Mouse (Mus musculus): ENCODE measurements around the gene Gm2a. TPM values are rescaled to one million over a fixed set of nuclear protein-coding genes. Genes with fewer than 3 reads are reported as not detected.
"Not testable (repeated sequence)": the region's sequence is repeated elsewhere in the genome, so short reads cannot be mapped to it uniquely, and the experiment has no call there.

Gm2a gene
- 10 to 100 TPM in 1 of 2 experiments, 1 to 10 TPM in 1; 9.2 to 13.8 TPM for total RNA-seq (2021)
- long read RNA-seq, experiment 1, full-length matches to known transcripts = 13 of 14 reads
- long read RNA-seq, experiment 1, partial matches to known transcripts = 0 of 14 reads
- long read RNA-seq, experiment 1, other reads (novel, unspliced or antisense) = 1 of 14 reads
- long read RNA-seq, experiment 2, full-length matches to known transcripts = 10 of 13 reads
- long read RNA-seq, experiment 2, partial matches to known transcripts = 0 of 13 reads
- long read RNA-seq, experiment 2, other reads (novel, unspliced or antisense) = 3 of 13 reads

DNA sequence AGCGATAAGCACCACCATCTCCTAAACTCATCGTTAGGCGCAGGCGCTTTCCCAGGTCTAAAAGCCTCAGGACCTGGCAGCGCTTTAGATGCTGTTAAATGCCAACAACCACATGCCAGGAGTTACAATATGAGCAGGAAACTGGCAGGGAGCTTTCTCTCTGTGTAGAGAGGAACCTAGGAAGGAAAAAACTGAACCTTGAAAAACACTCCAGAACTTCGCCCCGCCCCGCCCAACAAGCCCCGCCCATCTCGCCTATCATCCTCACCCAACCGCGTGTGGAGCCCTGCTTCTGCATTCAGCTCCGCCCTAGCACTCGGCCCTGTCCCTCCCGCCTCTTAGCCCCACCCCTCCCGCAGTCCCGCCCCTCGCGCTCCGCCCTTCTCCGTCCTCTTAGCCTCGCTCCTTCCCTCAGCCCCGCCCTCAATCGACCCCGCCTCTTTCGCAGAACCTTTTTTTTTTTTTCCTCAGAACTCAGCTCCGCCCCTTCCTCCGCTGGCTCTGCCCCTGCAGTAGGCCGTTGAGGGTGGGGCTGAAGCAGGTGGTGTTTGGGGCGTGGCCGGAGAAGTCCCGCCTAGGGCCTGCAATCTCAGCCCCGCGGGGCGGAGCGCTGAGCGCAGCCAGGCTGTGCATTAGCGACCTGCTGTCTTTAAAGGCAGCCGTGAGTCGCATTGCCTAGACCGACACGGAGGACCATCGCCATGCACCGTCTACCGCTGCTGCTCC is at the start of gene Gm2a:
Gene Gm2a, plus strand, starts transcription at position 653 of the 726 bp plus-strand sequence.
- DNase-seq = peak; percentile 95 to 97

DNA sequence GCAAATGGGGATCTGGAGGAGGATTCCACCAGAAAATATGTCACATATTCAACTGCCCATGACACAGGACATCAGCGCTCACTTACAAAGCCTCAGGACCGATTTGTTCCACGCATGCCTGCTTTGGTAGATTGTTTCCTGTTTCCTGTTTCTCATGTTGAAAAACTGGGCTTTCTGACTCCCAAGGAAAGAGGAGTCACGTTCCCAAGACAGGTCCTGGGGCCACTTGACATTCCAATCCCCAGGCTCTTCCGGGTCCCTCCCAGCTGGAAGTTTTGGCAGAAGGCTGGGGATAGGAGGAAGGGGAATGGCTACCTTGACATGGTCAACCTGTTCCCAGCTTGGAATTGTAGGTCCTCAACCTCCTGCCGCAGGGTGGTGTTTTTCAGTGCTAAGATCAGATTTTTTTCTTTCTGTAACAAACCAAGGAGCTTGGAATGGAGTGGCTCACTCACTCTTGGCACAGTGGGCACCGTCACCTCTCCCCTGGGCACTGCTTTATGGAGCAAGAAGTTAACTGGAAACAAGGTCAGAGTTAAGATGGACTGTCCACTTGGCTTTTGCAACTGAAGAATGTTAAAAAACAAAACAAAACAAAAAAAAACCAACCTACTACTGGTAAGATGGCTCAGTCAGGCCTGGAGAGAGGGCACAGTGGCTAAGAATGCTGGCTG is 46.9 kb upstream of the Gm2a start:
- DNase-seq = no peak

DNA sequence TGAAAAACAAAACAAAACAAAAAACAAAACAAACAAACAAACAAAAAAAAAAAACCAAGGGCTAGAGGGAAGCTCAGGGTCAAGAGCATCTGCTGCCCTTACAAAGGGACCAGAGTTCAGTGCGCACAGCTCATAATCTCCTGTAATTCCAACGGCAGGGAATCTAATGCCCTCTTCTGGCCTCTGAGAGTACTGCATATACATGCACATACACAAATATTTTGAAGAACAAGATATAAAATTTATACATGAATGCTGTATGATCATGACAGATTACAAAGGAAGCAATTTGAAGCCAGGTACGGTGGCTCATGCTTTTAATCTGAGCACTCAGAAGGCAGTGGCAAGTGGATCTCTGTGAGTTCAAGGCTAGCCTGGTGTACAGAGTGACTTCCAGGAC is 40.4 kb upstream of the Gm2a start:
- no peak for DNase-seq

DNA sequence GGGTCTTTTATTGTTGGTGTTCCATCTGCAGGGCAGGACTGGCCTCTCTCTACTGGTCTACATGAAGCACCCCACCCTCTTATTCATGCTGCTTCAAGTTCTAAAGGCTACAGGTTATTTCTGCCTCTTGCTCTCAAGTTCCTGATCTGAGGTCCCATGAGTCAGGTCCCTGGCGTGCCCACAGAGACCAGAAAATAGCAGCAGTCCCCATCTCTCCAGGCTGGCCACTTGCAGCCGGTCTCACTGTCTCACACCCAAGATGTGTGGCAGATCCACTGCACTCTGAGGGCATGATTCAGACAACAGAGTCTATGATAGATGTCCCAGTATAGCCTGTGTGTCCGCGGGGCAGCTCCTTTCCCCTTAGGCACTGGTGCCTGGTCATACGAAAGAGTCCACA is 37.1 kb upstream of the Gm2a start:
- no peak for DNase-seq

DNA sequence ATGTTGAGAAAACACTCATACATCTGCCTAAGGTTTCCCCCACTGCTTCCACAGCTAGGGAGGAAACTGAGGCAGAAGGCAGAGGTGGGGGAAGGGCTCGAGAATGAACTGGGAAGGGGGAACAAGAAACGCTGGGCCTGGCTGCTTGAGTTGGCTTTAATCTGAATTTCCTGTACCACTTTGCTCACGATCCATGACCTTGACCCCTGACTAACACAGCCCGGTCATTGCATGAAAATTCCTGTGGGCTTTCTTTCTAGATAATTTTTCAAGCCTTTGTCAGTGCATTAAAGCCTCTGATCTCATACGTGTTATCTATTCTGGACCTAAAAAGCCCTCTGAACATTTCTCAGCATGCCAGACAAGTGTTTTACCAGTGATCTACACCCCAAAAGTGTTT is 35.1 kb upstream of the Gm2a start:
- no peak for DNase-seq

DNA sequence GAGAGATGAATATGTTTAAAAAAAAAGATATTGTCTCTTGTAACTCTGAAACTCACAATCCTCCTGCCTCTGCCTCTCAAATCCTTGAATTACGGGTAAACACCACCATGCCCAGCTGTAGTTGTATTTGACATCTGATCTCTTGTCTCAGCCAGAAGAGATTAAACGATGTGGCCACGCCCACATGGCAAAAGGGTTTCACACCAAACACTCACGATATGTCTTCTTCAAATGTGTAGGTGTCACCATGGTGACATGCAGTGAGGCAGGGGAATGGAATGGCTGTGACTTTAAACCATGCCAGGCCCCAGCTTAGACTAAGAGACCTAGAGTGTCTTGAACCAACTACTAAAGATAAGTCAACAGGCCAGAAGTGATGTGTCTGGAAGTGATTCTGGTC is 31.0 kb upstream of the Gm2a start:
- DNase-seq = no peak

DNA sequence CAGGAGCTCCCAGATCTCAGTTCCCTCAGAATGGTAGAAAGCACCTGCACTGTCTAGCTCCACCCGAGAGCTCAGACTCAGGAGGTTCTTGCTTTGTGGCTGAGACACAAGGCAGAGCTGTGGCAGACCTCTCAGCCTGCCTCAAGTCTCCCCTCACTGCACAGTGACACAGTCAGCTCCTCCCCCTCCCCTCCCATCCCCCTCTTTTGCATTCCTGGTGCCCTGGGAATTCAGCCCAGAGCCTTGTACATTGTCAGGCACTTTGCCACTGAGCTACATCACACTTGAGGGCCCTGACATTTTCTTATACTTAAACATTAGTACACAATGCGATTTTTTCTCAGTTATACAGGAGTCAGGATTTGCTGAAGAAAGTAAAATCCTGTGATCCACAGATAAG is 28.9 kb upstream of the Gm2a start:
- DNase-seq = peak; percentile 28 to 38

DNA sequence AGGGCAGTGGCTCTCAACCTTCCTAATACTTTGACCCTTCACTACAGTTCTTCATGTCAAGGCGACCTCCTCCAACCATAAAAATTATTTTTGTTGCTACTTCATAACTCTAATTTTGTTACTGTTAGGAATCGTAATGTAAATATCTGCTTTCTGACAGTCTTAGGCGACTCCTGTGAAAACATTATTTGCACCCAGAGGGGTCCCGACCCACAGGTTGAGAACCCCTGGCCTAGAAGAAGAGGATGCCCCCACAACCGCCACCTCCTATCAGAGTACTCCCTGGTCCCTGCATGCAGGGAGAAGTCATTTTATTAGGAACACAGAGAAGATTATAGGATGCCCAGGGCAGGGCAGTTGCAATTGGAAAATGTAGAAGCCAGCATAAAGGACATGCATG is 26.6 kb upstream of the Gm2a start:
- no peak for DNase-seq

DNA sequence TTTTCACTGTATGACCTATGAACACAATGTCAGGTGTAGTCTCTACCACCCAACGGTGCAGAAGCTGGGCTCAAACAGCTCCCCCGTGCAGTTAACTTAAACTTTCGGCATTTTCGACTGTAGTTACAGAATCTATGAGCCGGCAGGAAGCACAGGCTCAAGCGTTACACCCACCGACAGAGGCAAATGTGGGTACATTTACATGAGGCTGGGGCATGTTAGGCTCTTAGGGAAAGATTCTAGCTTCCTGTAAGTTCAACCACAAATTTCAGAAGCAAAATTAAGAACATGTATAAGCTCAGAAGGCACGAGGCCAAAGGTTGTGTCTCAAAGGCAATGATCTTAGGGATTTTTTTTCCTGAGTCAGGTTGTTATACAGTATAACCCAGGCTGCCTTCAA is 25.4 kb upstream of the Gm2a start:
- no peak for DNase-seq

DNA sequence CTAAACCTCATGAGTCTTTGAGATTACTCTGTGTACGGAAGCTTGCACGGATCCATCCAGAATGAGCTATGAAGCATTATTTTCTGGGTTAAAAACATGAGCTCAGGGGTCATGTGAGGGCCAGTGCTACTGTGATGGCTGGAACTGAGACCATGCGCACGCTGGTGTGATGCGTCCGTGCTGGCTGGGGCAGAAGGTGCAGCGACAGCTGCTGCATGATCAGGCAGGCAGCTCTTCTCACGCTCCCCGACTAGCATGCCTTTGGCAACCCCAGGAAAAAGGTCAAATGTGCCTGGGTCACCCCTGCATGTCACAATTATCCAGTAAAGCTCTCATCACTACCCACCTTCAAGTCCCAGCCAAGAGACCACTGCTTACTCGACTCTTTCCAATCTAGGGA is 24.7 kb upstream of the Gm2a start:
- peak in 1 of 2 experiments; percentile 18 for DNase-seq

DNA sequence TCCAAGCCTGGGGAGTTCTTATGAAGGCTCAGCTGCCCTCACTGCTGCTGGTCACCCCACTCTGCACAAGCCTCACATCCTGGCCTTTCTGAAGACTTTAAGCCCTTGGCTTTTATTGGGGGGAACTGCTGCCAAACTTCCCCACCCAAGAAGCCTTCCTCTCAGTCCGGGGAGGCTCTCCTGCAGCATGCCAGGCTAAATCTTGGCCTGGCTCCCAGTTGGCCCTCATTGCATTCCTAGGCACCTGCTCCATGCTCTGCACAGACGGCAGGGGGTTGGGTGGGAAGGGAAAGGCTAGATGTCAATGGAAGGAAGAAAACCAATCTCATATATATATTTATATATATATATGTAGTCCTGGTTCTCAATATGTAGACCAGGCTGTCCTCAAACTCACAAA is 22.3 kb upstream of the Gm2a start:
- peak; percentile 55 to 63 for DNase-seq

DNA sequence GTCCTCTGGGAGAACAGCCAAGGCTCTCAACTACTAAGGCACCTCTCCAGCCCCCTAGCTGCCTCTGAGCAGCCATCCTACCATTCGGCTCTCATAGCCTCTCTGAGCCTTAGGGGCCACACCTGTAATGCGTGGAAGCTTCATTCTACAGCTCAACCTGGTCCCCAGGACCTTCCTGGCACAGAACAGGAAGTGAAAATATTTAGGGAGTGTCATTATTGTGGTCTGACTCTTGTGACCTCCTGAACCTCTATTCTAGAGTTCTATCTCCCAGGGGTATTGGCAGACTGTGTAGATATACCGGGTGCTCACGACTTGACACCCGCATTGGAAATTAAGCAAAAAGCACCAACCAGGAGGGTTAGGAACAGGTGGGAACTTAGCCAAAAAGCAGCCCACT is 21.7 kb upstream of the Gm2a start:
- peak in 1 of 2 experiments; percentile 14 for DNase-seq

DNA sequence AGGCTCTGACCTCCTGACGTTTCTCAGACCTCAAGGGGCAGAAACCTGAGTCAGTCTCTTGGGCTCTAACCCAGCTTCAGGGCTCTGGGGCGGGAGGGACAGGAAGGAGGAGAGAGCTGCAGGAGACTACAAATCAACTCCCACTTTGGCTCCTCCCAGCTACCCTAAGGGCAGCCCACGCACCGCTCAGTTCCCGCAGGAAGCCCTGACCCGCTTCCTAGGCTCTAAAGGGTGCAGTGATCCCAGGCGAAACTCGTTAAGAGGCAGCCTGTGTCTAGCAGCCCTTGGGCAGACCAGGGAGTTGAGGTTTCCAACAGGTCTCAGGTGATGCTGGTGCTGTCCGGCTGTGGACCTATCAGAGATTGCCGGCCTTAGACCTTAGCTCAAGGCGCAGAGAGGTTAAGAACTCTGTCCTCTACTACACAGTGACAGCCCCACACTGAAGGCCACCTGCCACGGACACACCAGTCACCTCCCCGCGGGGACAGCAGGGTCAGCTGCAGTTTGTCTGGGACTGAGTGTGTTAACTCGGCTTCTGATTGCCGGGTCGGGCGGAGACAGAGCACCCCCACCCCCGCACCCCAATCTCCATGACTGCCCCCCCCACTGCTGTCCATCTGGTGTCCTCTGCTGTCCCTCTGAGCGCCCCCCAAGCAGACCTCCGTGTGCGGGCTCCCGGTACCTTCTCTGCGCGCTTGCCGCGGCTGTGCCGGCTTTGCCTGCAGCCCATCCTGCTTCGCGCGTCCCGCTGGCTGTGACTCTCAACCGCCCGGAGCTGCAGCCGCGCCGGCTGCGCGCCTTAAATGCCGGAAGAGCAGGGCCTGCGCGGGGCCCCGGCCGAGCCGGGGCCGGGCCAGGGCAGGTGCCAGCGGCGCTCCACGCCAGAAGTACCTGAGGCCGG is 20.3 kb upstream of the Gm2a start, which contains the start of gene Ccdc69:
Gene Ccdc69, minus strand, starts transcription at position 801 of the 901 bp plus-strand sequence.
- peak; percentile 80 to 87 for DNase-seq

DNA sequence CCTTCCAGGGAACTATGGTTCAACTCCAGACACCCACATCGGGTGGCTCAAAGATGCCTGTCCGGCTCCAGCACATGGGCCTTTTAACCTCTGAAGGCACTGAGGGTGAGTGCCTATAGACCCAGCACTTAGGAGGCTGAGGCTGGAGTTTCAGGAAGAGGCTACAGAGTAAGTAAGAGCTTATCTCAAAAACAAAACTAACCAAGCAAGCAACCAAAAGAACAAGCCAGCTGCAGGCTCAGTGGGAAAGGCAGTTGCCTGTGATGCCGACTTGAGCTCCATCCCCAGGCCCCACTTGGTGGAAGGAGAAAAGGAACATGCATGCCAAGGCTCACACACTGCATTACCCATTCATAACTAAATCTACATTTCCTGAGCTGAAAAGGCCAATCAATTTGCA is 19.4 kb upstream of the Gm2a start:
- peak in 1 of 2 experiments; percentile 15 for DNase-seq

DNA sequence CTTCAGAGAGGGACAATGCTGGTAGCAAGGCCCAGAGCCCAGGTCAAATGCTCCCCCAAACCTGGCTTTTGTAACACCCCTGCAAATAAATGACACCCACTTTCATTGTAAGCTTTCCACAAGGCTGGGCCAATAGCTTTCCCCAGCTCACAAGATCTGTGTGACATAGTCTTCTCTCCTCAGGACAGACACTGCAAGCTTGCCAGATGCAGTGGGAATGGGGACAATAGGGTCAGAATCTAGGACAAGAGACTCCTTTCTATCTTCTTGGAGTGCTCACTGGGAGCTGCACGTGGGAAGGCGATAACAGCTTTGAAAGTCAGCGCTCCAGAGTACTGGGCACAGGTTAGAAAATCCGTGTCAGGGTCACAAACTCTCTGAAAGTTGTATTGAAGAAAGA is 18.7 kb upstream of the Gm2a start:
- DNase-seq = no peak

DNA sequence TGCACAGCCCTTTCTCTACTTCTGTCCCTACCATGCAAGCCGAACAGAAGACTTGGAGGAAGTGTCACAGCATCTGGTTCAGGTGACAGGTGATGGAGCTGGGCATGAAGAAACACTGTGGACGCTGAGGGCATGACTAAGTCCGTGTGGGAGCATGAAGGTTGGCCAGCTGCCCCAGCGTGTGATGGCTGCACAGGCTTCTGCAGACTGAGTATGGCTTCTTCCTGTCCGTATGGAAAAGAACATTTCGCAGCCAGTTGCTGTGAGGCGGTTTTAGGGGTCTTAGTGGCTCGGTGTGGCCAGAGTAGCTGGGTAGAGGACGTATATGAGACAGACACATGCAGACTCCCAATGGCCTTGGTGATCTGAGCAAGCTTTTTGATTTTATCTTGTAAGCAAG is 16.7 kb upstream of the Gm2a start:
- no peak for DNase-seq

DNA sequence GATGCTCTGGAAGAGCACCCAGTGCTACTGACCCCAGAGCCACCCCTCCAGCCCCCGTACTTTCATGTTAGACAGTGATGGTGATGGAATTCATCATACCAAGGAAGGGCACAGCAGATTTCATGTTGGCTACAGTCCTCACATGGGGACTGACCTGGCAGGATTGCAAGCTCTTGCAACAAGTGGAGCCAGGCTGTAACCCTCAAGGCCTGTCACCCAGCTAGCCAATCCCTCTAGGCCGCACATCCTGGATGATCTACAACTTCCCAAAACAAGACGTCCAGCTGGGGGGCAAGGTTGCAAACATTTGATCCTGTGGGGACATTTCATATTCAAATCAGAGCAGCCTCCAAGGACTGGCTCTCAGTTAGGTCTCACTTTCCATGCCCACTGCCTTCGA is 13.3 kb upstream of the Gm2a start:
- peak; percentile 42 to 47 for DNase-seq

DNA sequence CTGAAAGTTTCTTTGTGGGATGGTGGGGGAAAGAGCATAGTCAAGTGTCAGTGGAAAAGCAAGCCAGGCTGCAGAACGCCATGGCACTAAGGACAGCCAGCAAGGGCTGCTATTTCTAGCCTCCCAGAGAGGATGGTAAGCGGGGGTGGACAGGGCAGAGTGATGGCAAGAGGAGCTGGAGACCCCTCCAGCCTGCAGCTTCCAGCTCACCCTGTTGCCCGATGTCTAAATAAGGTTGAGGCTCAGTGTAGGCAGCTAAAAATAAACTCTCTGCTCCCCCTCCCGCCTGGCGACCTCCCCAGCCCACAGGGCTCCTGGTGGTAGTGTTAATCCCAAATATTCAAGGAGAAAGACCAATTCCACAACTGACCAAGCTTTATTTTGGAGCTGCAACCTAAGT is 12.5 kb upstream of the Gm2a start:
- peak; percentile 51 to 69 for DNase-seq

DNA sequence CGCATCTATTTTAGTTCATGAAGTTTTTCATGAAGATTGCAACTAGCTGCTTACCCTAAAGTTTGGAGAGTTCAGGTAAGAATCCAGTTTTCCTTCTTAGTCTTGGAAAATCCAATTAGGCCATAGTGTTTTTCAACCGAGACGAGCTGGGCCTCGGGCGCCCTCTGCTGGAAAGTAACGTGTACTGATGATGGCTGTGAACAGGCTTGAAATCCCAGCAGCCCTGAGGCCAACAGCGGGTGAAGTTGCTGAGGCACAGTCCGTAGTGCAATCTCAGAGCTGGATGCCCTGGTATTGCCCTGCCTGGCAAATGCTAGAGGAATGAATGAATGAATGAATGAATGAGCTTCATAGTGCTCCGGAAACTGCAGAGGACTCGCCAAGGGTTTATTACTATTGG is 10.9 kb upstream of the Gm2a start:
- peak; percentile 68 to 87 for DNase-seq

DNA sequence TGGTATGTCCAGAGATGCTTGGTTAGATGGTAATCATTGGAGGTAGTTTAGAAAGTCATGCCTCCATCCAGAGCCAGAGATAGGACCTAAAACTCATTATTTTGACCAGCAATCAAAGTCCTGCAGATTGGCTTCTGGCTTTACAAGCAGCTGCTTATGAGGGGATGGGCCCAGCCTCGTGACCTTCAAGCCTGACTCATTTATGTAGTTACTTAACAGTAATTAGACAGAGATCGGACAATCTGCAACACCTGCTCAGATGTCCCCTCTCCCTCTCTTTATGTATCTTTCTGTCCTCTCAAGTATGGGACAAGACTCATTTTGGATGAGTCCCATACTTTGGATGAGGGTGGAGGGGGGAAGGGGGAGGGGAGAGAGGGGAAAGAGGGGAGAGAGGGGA is 8.0 kb upstream of the Gm2a start:
- DNase-seq = no peak

DNA sequence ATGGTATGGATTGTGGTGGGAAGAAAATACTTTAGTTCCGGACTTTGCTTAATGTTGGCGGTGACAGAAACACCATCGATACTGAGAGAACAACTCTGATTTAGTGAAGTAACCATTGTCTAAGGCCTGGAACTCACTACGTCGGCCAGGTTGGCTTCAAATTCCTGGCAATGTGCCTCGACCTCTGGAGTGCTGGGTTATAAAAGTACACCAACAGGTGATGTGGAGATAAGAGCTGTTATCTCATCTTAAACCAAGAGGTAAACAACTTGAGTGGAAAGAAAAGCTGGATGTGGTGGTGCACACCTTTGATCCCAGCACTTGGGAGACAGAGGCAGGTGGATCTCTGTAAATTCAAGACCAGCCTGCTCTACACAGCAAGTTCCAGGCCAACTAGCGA is 4.8 kb upstream of the Gm2a start:
- no peak for DNase-seq

DNA sequence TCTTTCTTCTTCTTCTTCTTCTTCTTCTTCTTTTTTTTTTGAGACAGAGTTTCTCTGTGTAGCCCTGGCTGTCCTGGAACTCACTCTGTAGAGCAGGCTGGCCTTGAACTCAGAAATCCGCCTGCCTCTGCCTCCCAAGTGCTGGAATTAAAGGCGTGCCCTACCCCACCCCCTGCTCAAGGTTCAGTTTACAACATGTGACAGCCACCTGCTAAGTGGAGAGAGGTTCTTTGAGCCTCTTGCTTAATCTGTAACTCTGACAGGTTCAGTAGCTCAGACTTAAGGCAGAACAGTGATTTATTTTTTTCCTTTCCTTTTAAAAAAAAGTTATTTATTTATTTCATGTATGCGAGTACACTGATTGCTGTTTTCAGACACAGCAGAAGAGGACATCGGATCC is 1.6 kb upstream of the Gm2a start:
- not testable (repeated sequence) for DNase-seq

All from heart, adult 18-20 months (tissue).